23 mouse cellular contexts compared by ENCODE assay signal in the genomic region with DNA sequence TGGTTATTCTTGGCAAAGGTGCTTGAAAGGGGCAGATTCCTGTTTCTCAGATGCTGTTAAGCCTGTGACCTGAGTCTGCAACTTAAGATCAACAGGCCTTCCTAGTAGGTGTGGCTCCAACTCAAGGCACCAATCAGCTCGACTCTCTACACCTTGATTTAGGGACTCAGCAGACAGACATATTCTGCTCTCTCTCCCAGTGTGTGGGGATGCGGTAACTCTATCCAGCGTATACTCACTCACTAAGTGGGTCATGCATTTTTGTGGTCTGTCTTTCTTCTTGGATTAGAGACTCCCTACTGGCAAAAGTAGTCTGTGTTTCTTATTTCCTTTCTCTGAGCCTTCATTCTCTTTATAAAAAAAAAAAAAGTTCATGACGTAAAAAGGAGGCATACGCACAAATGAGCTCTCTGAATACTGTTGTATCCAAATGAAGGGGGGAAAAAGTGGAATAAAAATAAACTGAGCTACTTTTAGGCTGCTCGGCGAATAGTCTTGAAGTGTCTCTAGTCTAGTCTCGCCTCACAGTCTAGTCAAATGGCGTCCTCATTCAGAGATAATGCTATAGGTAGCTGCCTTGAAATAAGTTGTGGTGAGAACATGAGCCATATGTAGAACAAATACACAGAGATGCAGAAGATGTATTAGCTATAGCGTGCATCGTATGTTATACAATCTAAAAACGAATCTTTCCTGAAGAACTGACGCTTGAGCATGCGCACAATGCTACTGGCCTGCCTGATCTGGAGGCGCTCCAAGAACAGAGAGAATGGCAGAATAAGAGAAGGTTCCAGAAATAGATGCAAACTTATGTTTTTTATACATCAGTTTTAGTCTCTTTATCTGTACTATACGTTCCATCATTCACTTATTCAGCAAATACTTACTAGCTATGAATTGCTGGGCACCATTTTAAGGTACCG. TPM values are rescaled to one million over a fixed set of nuclear protein-coding genes. Genes with fewer than 3 reads are reported as not detected.
DNase-seq lines count a peak whose midpoint lies in the region; ATAC-seq lines count a peak whose summit lies in the region.
"Had no signal": no experiment of that assay in that cellular context is flagged by ENCODE, and none has a peak within 500 bp of the region (broad histone marks: within the 10 kb centered on the region; RNA-seq: fewer than 3 reads in every experiment).

No protein-coding gene starts in this region.

- H3K9me3 ChIP-seq in embryonic facial prominence, embryonic 13.5 days = no peaks in the 10 kb centered on the region
- H3K9me3 ChIP-seq in hindbrain, embryonic 16.5 days (ENCODE audit: control insufficient read depth, low read length) = no peaks in the 10 kb centered on the region
- H3K9me3 ChIP-seq: forebrain, embryonic 13.5 days; heart, embryonic 15.5 days; hindbrain, embryonic 10.5 days had no signal

- H3K27me3 ChIP-seq in embryonic facial prominence, embryonic 13.5 days = no peaks in the 10 kb centered on the region
- no peaks in the 10 kb centered on the region for H3K27me3 ChIP-seq in hindbrain, embryonic 16.5 days (replicated peaks; ENCODE audit: control insufficient read depth, insufficient read depth, low read length)
- H3K27me3 ChIP-seq: forebrain, embryonic 13.5 days; heart, embryonic 15.5 days had no signal

- peaks cover 17% of the 10 kb centered on the region; the same call in 1 of the 2 replicates for H3K4me1 ChIP-seq in embryonic facial prominence, embryonic 13.5 days
- no peaks in the 10 kb centered on the region for H3K4me1 ChIP-seq in hindbrain, embryonic 16.5 days (ENCODE audit: control insufficient read depth, insufficient read depth, low read depth, low read length)
- H3K4me1 ChIP-seq: forebrain, embryonic 13.5 days; heart, embryonic 15.5 days had no signal

- H3K27ac ChIP-seq in embryonic facial prominence, embryonic 13.5 days = no peak overlapping the region; the same call in 1 of the 2 replicates
- no peak overlapping the region for H3K27ac ChIP-seq in hindbrain, embryonic 16.5 days (ENCODE audit: low read depth, low read length)
- H3K27ac ChIP-seq: forebrain, embryonic 13.5 days; heart, adult 2 months; heart, embryonic 15.5 days; hindbrain, embryonic 10.5 days; layer of hippocampus, adult 2 months had no signal

- 67% methylated on average over 17 of the region's 17 CpGs for WGBS in embryonic facial prominence, embryonic 13.5 days
- WGBS in hindbrain, embryonic 16.5 days = 90% methylated on average over 17 of the region's 17 CpGs

- H3K4me3 ChIP-seq in embryonic facial prominence, embryonic 13.5 days = no peak overlapping the region
- H3K4me3 ChIP-seq in hindbrain, embryonic 16.5 days (ENCODE audit: low read length) = no peak overlapping the region
- H3K4me3 ChIP-seq: forebrain, embryonic 13.5 days; heart, adult 2 months; heart, embryonic 15.5 days; hindbrain, embryonic 10.5 days; layer of hippocampus, adult 2 months had no signal

- peak overlapping the region; percentile 36 for H3K4me2 ChIP-seq in embryonic facial prominence, embryonic 13.5 days
- no peak overlapping the region for H3K4me2 ChIP-seq in hindbrain, embryonic 16.5 days (ENCODE audit: low read length)
- H3K4me2 ChIP-seq: forebrain, embryonic 13.5 days; heart, embryonic 15.5 days had no signal

- H3K9ac ChIP-seq in embryonic facial prominence, embryonic 13.5 days = no peak overlapping the region
- H3K9ac ChIP-seq in hindbrain, embryonic 16.5 days (ENCODE audit: low read depth, low read length) = no peak overlapping the region
- H3K9ac ChIP-seq: forebrain, embryonic 13.5 days; heart, embryonic 15.5 days had no signal

- peak; percentile 14 to 48 for DNase-seq in frontal cortex, adult 2 months (ENCODE audit: extremely low spot score in 1 of 2, low spot score in 1 of 2)
- DNase-seq in frontal cortex, postnatal 14 days (ENCODE audit: low spot score in 2 of 2) = no peak
- DNase-seq in Muller cell, postnatal 12 days (ENCODE audit: inconsistent ontology term) = peak; percentile 79
- DNase-seq in right cerebral cortex, adult 2 months (ENCODE audit: low spot score in 2 of 2) = peak; percentile 33 to 50
- DNase-seq in urinary bladder, postnatal 4 days (ENCODE audit: low spot score in 2 of 2) = no peak
- DNase-seq: cerebellum, postnatal 25 days; heart, adult 2 months; kidney, adult 2 months; lung, adult 18-20 months; lung, postnatal 36 days; thymus, adult 2 months had no signal

- ATAC-seq in embryonic facial prominence, embryonic 13.5 days (ENCODE audit: insufficient number of reproducible peaks, insufficient read depth, low FRiP score, low TSS enrichment, low read depth) = peak; percentile 85
- ATAC-seq in hindbrain, embryonic 16.5 days = no peak
- no peak for ATAC-seq in granulocyte monocyte progenitor cell, adult 5-6 weeks (replicated peaks; ENCODE audit: poor library complexity, severe bottlenecking)
- ATAC-seq: forebrain, embryonic 13.5 days had no signal

- no peaks in the 10 kb centered on the region for H3K36me3 ChIP-seq in embryonic facial prominence, embryonic 13.5 days
- no peaks in the 10 kb centered on the region for H3K36me3 ChIP-seq in hindbrain, embryonic 16.5 days (ENCODE audit: control insufficient read depth, insufficient read depth, low read length)
- H3K36me3 ChIP-seq: heart, embryonic 15.5 days; hindbrain, embryonic 10.5 days had no signal

RNA-seq across cellular contexts. Expression of gene Nmu, which starts 55.6 kb away (rescaled TPM):
- polyA plus RNA-seq in frontal cortex, adult 2 months (2012; rRNA removed) = 0.18 TPM in 1 of 2 replicates, not detected in the other
- 0.25 TPM in 1 of 2 replicates, not detected in the other for polyA plus RNA-seq in embryonic facial prominence, embryonic 13.5 days (2015; fragmentation: Nextera tagmentation; extraction: Ambion mirVana)
- 1.7 and 2.3 TPM in 2 replicates for polyA plus RNA-seq in hindbrain, embryonic 16.5 days (2015; fragmentation: Nextera tagmentation; extraction: Ambion mirVana)
- not detected in 2 replicates for total RNA-seq in granulocyte monocyte progenitor cell, adult 5-6 weeks (2014; fragmentation: Nextera tagmentation)
- not detected in 2 replicates for total RNA-seq in granulocyte monocyte progenitor cell, adult 5-6 weeks (2017)
- total RNA-seq: gastrocnemius, adult 8-10 months; heart, adult 2 months; layer of hippocampus, adult 2 months; left cerebral cortex, postnatal 36 days; liver, adult 2 months; midbrain, postnatal 0 days had no signal
- polyA plus RNA-seq: forebrain, embryonic 13.5 days; heart, adult 2 months; heart, embryonic 15.5 days; kidney, adult 2 months; liver, adult 2 months; neural tube, embryonic 11.5 days; thymus, adult 2 months had no signal

Comparison
In these comparisons a context has a peak if more than half of its experiments do, and no peak if none do; other contexts are left out.
1. DNase-seq: peak in frontal cortex, adult 2 months (2 of 2), Muller cell, postnatal 12 days (single experiment) and right cerebral cortex, adult 2 months (2 of 2); none in frontal cortex, postnatal 14 days (0 of 2) and urinary bladder, postnatal 4 days (0 of 2).